In the genomic region with DNA sequence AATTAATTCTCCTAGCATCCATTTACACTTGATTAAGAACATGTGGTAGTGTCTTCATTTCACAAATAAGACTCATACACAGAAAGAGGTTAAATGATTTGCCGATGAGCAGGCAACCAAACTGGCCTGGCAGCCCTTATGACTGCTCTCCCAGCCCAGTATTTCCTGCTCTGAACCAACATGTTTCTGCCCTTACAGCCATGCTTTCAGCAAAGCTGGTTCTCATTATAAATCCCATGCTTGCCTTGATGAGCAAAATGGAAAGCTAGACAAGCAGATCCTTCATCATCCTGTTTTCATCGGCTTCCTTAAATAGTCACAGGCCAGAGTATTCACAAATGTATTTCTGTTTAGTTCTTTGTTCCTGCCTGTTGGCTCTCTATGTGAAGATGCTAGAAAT, we compare ENCODE assay signal across 13 mouse cellular contexts.
"Had no signal": no experiment of that assay in that cellular context is flagged by ENCODE, and none has a peak within 500 bp of the region (broad histone marks: within the 10 kb centered on the region; RNA-seq: fewer than 3 reads in every experiment).

No protein-coding gene starts in this region.

- H3K4me3 ChIP-seq: limb, embryonic 15.5 days; liver, embryonic 13.5 days; lung, embryonic 15.5 days; midbrain, embryonic 13.5 days had no signal

- H3K27ac ChIP-seq: limb, embryonic 15.5 days; liver, embryonic 13.5 days; lung, embryonic 15.5 days; macrophage; midbrain, embryonic 13.5 days had no signal

- H3K4me1 ChIP-seq: limb, embryonic 15.5 days; liver, embryonic 13.5 days; lung, embryonic 15.5 days; midbrain, embryonic 13.5 days had no signal

- DNase-seq: kidney, adult 8-10 months; kidney, postnatal 36 days; layer of hippocampus, adult 9-11 months; layer of hippocampus, postnatal 36 days; liver, embryonic 13.5 days; liver, postnatal 0 days; lung, postnatal 14 days; right cerebral cortex, adult 18-20 months; thymus, postnatal 36 days had no signal

- H3K9me3 ChIP-seq: limb, embryonic 15.5 days; liver, embryonic 13.5 days; lung, embryonic 15.5 days; midbrain, embryonic 13.5 days had no signal

- H3K27me3 ChIP-seq: limb, embryonic 15.5 days; liver, embryonic 13.5 days; lung, embryonic 15.5 days; midbrain, embryonic 13.5 days had no signal

- H3K36me3 ChIP-seq: limb, embryonic 15.5 days; liver, embryonic 13.5 days; lung, embryonic 15.5 days; midbrain, embryonic 13.5 days had no signal
